Mouse (Mus musculus) regulatory T cell (primary cell): ENCODE measurements around the gene Cd163l1.

ENCODE experiments used
- in situ Hi-C: fragments of 300-600 bp; cut with MboI, MseI; formaldehyde crosslinking; loops from one replicate; pipeline ENCODE4 v1.15.1; 2025; ENCODE audit warnings: high pct_unique_total_duplicates

Cd163l1 gene

GRCm38 (mm10) chr7:140217967-140218366 lies at the start of gene Cd163l1:
Cd163l1 (plus strand) TSS chr7:140218267.
- in situ Hi-C loops = no loop called here

DNA sequence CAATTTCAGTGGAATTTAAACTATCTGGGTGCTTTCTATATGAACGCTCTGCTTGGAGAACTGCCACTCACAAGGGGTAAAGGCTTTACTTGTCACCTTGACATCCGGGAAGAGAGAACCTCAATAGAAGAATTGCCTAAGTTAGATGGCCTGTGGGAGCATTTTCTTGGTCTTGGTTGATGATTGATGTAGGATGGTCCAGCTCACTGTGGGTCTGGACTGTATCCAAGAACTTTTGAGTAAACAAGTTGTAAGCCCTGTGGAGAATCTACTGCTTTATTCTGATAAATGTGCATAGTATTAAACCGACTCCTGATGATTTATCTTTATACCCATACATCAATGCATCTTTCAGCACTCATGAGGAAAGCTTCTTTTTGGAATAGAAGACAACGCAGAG lies 48.7 kb upstream of the Cd163l1 start:
- in situ Hi-C loops = no loop called here

DNA sequence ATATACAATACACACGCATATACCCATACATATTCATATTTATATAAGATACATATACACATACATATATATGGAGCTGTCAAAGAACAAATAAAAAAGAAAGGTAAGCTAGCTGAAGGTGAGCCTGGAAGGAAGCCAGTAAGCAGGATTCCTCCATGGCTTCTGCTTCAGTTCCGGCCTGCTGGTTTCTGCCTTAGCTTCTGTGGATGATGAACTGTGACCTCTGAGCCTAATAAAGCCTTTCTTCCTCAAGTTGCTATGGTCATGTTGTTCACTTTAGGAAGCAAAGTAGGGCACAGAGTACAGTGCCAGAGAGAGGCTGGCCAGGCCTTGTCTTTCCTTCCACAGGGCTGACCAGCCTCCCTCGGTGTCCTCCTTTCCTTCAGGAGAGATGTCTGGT lies 47.2 kb upstream of the Cd163l1 start:
- in situ Hi-C loops = no loop called here

DNA sequence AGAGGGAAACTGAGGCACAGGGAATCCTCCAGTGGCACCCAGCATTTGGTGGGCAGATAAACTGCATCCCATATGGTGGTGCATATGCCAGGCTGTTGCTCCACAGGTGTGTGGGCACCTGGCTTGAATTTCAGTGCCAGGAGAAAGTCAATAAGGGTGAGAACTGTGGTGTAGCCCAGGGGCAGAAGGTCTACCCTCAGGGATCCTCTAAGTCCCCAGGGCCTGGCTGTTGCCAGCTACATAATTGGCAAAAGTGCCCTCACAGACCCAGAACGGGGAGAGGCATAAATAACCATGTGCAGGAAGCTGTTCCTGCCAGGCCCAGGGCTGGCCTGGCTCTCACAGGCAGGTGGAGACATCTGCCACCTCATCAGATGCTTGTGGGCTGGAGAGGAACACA lies 45.1 kb upstream of the Cd163l1 start, which contains the start of gene Olfr523:
Gene Olfr523, plus strand, starts transcription at position 282 of the 400 bp plus-strand sequence.
- in situ Hi-C loops = no loop called here

DNA sequence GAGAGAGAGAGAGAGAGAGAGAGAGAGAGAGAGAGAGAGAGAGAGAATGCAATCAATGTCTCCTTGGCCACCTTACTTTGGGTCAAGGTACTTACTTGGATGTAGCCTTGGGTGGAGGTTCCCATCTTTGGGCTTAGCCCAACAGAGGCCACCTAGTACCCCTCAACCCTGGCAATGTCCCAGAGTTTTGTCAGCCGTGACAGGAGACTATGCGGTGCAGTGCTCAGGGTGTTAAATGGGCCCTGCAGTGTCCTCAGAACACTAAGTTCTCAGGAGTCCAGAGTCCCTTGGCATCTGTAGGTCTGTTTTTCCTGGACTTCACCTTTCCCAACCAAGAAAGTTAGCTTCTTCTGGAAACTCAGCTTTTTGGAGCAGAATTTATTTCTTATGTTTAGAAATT lies 38.9 kb upstream of the Cd163l1 start:
- in situ Hi-C loops = no loop called here

- in situ Hi-C loops = loop anchor here (10.0 kb wide), 1 partner anchor 614 kb away; no protein-coding TSS in a partner anchor
These were observed 37.4 kb upstream of the Cd163l1 start for GRCm38 (mm10) chr7:140180692-140181091.

- in situ Hi-C loops = loop anchor here (10.0 kb wide), 1 partner anchor 611 kb away; no protein-coding TSS in a partner anchor
These were observed 33.9 kb upstream of the Cd163l1 start for GRCm38 (mm10) chr7:140184206-140184605.

DNA sequence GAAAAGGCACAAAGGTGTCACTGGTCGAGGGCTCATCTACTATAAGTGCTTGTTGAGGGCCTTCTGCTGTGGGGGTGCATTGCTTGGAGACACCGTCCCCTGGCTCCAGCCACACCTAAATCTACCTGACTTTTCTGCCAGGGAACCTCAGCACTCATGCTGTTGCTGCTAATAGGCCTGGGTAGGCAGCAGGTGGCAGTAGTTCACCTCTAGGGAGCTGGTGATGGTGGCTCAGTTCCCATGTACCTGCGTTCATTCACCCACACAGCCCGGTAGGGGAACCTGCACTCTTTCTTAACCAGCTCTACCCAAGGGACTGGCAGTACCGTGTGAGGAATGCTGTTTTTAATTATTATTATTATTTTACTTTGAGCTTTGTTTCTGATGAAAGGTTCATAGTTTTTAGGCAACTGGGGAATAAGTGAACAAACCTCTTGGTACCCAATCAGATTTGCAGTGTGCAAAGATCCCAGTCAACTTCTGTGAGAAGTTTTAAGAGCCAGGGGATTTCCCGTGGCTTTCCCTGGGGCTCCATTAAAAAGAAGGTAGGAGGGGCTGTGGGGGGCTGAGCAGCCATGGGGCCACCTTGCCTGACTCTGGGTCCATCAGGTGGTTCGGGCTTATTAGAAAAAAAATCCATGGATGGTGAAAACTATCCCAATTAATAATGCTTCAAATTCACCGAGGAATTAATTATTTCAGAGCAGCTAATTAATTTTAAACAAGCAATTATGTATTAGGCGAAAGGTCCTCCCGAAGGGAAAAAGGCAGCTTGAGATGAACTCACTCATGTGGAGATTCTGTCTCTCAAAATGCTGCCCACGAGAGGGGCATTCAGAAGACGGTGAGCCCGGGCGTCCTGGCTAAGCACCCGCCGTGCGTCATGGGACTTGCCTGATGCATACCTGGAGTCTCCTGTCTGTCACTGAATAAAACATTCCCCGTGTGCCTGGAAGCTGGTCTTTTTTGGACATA lies 31.1 kb upstream of the Cd163l1 start:
- in situ Hi-C loops = loop anchor here (10.0 kb wide), 1 partner anchor 608 kb away; no protein-coding TSS in a partner anchor

DNA sequence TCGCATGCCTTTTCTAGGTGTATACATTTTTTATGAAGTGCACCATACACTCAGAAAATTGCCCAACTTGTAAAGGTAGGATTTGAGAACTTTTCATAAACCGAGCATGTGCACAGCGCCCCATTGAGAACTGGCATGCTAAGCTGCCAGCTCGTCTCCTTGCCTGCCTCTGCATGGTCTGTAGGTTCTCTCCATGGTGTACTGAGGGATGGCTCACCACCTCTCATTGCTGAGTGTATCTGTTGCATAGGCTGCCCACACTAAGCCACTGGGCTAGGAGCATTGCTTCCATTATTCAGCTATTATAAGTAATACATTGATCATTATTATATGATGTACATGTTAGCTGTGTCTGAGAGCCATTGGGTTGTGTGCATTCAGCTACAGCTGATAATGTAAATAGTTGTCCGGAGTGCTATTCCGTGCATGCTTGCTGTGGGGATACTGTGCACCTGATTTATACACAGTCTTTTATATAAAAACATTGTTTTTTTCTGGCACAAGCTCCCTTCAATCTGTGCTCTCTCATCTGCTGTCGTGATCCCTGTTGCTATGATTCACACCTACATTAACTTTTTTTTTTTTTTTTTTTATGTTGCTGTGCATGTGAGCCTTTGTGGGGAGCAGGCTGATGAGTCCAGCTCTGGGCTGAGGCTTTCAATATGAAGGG lies 30.2 kb upstream of the Cd163l1 start:
- in situ Hi-C loops = loop anchor here (10.0 kb wide), 1 partner anchor 607 kb away; no protein-coding TSS in a partner anchor

GRCm38 (mm10) chr7:140188391-140189328 lies 29.4 kb upstream of the Cd163l1 start:
- in situ Hi-C loops = loop anchor here (10.0 kb wide), 1 partner anchor 606 kb away; no protein-coding TSS in a partner anchor

DNA sequence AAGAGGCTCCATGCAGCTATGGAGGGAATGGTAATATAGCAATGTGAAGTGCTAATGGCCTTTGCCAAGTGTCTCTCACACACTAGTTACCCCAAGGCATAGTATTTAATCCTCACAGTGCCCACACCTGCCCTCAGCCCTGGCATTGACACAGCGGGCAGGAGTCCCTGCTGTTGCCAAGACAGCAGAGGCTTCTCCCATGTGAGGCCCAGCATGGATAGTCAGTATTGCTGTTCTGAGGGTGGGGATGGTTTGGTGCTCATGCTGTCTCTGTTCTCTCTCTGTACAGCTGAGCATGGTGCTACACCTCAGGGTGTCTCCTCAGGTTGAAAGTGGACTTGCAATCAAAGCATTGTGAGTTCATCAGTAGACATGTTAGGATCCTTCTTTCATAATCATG lies 27.6 kb upstream of the Cd163l1 start:
- in situ Hi-C loops = no loop called here

- in situ Hi-C loops = no loop called here
These were observed 25.6 kb upstream of the Cd163l1 start for GRCm38 (mm10) chr7:140192445-140192844.

DNA sequence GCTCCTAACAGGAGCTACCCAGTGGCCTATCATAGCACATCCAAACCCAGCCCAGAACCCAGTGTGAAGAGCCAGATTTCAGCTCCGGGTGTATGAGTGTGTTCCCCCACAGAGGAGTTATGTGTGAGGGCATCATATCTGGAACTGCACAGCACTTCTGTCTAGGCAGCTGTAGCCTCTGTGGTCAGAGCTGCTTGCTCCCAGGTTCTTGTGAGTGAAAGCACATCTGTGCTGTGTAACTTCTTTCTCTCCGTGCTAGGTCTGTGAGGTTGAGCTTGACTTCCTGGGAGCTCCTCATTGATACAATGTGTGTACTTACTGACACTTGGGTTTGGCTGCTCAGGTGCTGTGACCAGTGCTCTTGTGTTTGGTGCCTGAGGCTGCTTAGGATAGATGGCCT lies 25.2 kb upstream of the Cd163l1 start:
- in situ Hi-C loops = no loop called here

DNA sequence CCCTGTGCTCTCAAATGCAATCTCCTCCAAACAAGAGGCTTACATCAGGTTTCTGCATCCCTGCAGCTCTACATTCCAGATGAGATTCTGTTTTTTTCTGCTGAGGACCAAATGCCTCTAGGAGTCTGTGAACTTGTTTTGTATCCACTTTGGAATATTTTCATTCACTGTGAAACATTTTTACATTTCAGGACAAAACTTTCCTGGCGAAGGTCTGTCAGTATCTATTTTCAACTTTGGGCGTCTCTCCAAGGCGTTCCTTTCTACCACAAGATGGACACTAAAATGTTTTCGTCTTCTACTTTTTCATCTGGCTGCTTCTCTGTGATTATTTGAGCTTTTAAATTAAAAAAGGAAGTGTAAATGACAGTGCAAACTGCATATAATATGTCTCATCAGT lies 24.0 kb upstream of the Cd163l1 start:
- in situ Hi-C loops = no loop called here

DNA sequence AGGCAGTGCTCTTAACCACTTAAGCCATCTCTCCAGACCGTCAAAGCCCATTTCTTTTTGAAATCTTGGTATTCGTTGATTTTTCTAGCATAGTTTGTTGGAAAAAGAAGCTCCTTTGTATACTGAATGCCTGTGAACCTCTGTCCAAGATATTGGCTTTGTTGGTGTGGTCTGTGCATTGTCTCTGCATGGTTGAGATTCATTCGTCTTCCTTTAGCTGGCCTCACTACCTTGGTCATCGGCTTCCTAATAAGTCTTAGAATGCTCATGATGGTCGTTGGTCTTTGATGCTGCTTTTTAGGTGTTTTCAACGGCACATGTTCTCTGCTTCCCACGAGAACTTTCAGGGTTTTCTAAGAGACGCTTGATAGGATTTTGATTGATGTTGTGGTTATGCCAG lies 22.1 kb upstream of the Cd163l1 start:
- in situ Hi-C loops = no loop called here

- in situ Hi-C loops = no loop called here
These were observed 17.0 kb upstream of the Cd163l1 start for GRCm38 (mm10) chr7:140201090-140201489.

GRCm38 (mm10) chr7:140205864-140206263 lies 12.2 kb upstream of the Cd163l1 start, which contains the start of gene Olfr524:
Olfr524 (minus strand) TSS chr7:140205964.
- in situ Hi-C loops = no loop called here

- in situ Hi-C loops = no loop called here
These were observed 11.2 kb upstream of the Cd163l1 start for GRCm38 (mm10) chr7:140206904-140207303.

- in situ Hi-C loops = no loop called here
These were observed 9.9 kb upstream of the Cd163l1 start for GRCm38 (mm10) chr7:140208153-140208552.

GRCm38 (mm10) chr7:140208677-140209076 lies 9.4 kb upstream of the Cd163l1 start:
- in situ Hi-C loops = no loop called here

DNA sequence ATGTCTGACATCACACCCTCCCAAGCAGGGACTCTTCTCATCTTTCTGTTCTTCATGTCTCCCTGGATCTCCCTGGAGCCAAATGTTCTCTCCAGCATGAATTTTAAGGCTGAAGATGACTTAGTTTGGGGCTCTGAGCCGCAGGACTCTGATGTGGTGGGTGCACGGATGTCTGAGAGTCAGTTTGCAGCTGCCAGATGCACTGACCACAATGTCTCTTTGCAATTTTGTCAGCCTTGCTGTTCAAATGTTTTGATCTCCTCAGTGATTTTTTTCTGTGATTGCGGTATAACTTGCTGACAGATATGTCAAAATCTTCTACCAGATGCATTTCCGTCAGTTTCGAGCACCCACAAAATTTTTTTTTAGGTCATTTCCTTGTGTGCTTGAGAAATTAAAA lies 4.2 kb upstream of the Cd163l1 start:
- in situ Hi-C loops = no loop called here
